Mouse (Mus musculus) testis, adult 2 months (tissue): ENCODE results near the gene Vps33b. TPM values are rescaled to one million over a fixed set of nuclear protein-coding genes. Genes with fewer than 3 reads are reported as not detected.
A peak's percentile ranks its signal among the peaks of the same experiment; 100 is the strongest.

Experiments
- H3K27ac ChIP-seq: fragments of 200-500 bp; 2 replicates; pipeline ENCODE4 v1.5.1; 2012; ENCODE audit warnings: low read depth, low read length; ENCODE audit not compliant: control insufficient read depth, insufficient read depth
- H3K27me3 ChIP-seq: fragments of 200-500 bp; 2 replicates; pipeline ENCODE4 v1.6.1; 2012; ENCODE audit warnings: mild to moderate bottlenecking, low read length, moderate library complexity; ENCODE audit not compliant: control insufficient read depth, insufficient read depth
- H3K36me3 ChIP-seq: fragments of 200-500 bp; 2 replicates; pipeline ENCODE4 v1.6.1; 2012; ENCODE audit warnings: mild to moderate bottlenecking, low read length; ENCODE audit not compliant: control insufficient read depth, insufficient read depth
- H3K4me1 ChIP-seq: fragments of 200-500 bp; 2 replicates; pipeline ENCODE4 v1.6.1; 2012; ENCODE audit warnings: low read length; ENCODE audit not compliant: control insufficient read depth, insufficient read depth
- H3K4me3 ChIP-seq: fragments of 200-500 bp; 2 replicates; pipeline ENCODE4 v1.5.1; 2012; ENCODE audit warnings: low read depth, mild to moderate bottlenecking, low read length, moderate library complexity, mixed read lengths; ENCODE audit not compliant: control insufficient read depth
- CTCF ChIP-seq: fragments of 200-500 bp; IDR thresholded peaks from 2 replicates; pipeline ENCODE4 v1.5.1; 2012; ENCODE audit warnings: low read depth, mild to moderate bottlenecking, inconsistent platforms, low read length, moderate library complexity; ENCODE audit not compliant: control insufficient read depth, insufficient read depth, insufficient replicate concordance
- POLR2A ChIP-seq: fragments of 200-500 bp; IDR thresholded peaks from 2 replicates; pipeline ENCODE4 v1.6.1; 2012; ENCODE audit warnings: low read depth, mild to moderate bottlenecking, inconsistent platforms, low read length, moderate library complexity; ENCODE audit not compliant: control insufficient read depth
- polyA plus RNA-seq: library from polyadenylated mRNA; depleted of rRNA; stranded (reverse); fragments of >200 nt; gene quantifications from 2 replicates; pipeline ENCODE4 v1.2.3, GENCODE M21; 2012

Gene Vps33b
- polyA plus RNA-seq, 1 experiment, result 9.4 TPM

- H3K4me3 ChIP-seq, result peak overlapping the region; percentile 96
- no peaks in the 10 kb centered on the region for H3K27me3 ChIP-seq
- no peak for TF ChIP-seq CTCF
- TF ChIP-seq POLR2A, result peak; percentile 3; the same call in 1 of the 2 replicates
- peak overlapping the region; percentile 76 for H3K27ac ChIP-seq
- peaks cover 1% of the 10 kb centered on the region; the same call in 1 of the 2 replicates for H3K36me3 ChIP-seq
- peaks cover 6% of the 10 kb centered on the region; the same call in 1 of the 2 replicates for H3K4me1 ChIP-seq
Observed at GRCm38 (mm10) chr7:80269751-80270255, 354 bp downstream of the Vps33b start.

GRCm38 (mm10) chr7:80273456-80273855 lies 4.0 kb downstream of the Vps33b start:
- H3K4me3 ChIP-seq, result no peak overlapping the region
- H3K27ac ChIP-seq, result no peak overlapping the region
- no peaks in the 10 kb centered on the region for H3K27me3 ChIP-seq
- peaks cover 2% of the 10 kb centered on the region for H3K36me3 ChIP-seq
- TF ChIP-seq POLR2A, result no peak
- TF ChIP-seq CTCF, result no peak
- peaks cover 6% of the 10 kb centered on the region; the same call in 1 of the 2 replicates for H3K4me1 ChIP-seq

- no peak overlapping the region for H3K27ac ChIP-seq
- TF ChIP-seq CTCF (no peak), POLR2A (no peak)
- H3K36me3 ChIP-seq, result peaks cover 2% of the 10 kb centered on the region
- no peaks in the 10 kb centered on the region for H3K27me3 ChIP-seq
- no peaks in the 10 kb centered on the region for H3K4me1 ChIP-seq
- H3K4me3 ChIP-seq, result no peak overlapping the region
Observed at GRCm38 (mm10) chr7:80276374-80276773, 6.9 kb downstream of the Vps33b start.

GRCm38 (mm10) chr7:80280032-80280431 lies 10.6 kb downstream of the Vps33b start:
- peaks cover 2% of the 10 kb centered on the region for H3K36me3 ChIP-seq
- H3K27me3 ChIP-seq, result no peaks in the 10 kb centered on the region
- TF ChIP-seq CTCF (no peak), POLR2A (no peak)
- H3K27ac ChIP-seq, result no peak overlapping the region
- no peaks in the 10 kb centered on the region for H3K4me1 ChIP-seq
- H3K4me3 ChIP-seq, result no peak overlapping the region

- no peak overlapping the region for H3K27ac ChIP-seq
- TF ChIP-seq POLR2A (no peak), CTCF (no peak)
- H3K4me3 ChIP-seq, result no peak overlapping the region
- no peaks in the 10 kb centered on the region for H3K27me3 ChIP-seq
- peaks cover 2% of the 10 kb centered on the region for H3K36me3 ChIP-seq
- H3K4me1 ChIP-seq, result no peaks in the 10 kb centered on the region
Observed at GRCm38 (mm10) chr7:80280998-80281397, 11.5 kb downstream of the Vps33b start.

GRCm38 (mm10) chr7:80281646-80282045 lies 12.2 kb downstream of the Vps33b start:
- no peaks in the 10 kb centered on the region; the same call in 1 of the 2 replicates for H3K36me3 ChIP-seq
- H3K27ac ChIP-seq, result no peak overlapping the region

GRCm38 (mm10) chr7:80283226-80283918 lies 13.9 kb downstream of the Vps33b start:
- no peaks in the 10 kb centered on the region for H3K4me1 ChIP-seq
- no peaks in the 10 kb centered on the region for H3K27me3 ChIP-seq
- no peak overlapping the region for H3K27ac ChIP-seq
- H3K4me3 ChIP-seq, result no peak overlapping the region
- H3K36me3 ChIP-seq, result no peaks in the 10 kb centered on the region; the same call in 1 of the 2 replicates
- TF ChIP-seq POLR2A, result no peak

More at GRCm38 (mm10) chr7:80281646-80282045, 12.2 kb downstream of the Vps33b start:
- Histone ChIP-seq H3K4me3 (no peak overlapping the region), H3K4me1 (no peaks in the 10 kb centered on the region), H3K27me3 (no peaks in the 10 kb centered on the region)
- no peak for TF ChIP-seq CTCF
- no peak for TF ChIP-seq POLR2A

- Histone ChIP-seq H3K4me1 (no peaks in the 10 kb centered on the region), H3K27me3 (no peaks in the 10 kb centered on the region), H3K36me3 (no peaks in the 10 kb centered on the region; the same call in 1 of the 2 replicates), H3K4me3 (no peak overlapping the region), H3K27ac (no peak overlapping the region)
- TF ChIP-seq CTCF (no peak), POLR2A (no peak)
Observed at GRCm38 (mm10) chr7:80284391-80284790, 14.9 kb downstream of the Vps33b start.
